Mouse (Mus musculus): ENCODE results near the gene Celf5.

Celf5 gene

GRCm38 (mm10) chr10:81472403-81473002, 10.0 kb downstream of the Celf5 start:
- DNase-seq: peak; percentile 55

- DNase-seq: no peak
These were observed 12.1 kb downstream of the Celf5 start for GRCm38 (mm10) chr10:81470454-81470853.

- DNase-seq: no peak
These were observed 13.3 kb downstream of the Celf5 start for GRCm38 (mm10) chr10:81469253-81469652.

- peak; percentile 2 for DNase-seq
These were observed 14.8 kb downstream of the Celf5 start for GRCm38 (mm10) chr10:81467670-81468235.

GRCm38 (mm10) chr10:81466881-81467280, 15.6 kb downstream of the Celf5 start:
- peak; percentile 12 for DNase-seq

- peak; percentile 2 for DNase-seq
These were observed 16.4 kb downstream of the Celf5 start for GRCm38 (mm10) chr10:81466066-81466465.

- peak; percentile 5 for DNase-seq
These were observed 17.3 kb downstream of the Celf5 start for GRCm38 (mm10) chr10:81465265-81465645.

- peak; percentile 33 for DNase-seq
These were observed 17.9 kb downstream of the Celf5 start for GRCm38 (mm10) chr10:81464405-81465264.

- peak; percentile 3 for DNase-seq
These were observed 19.0 kb downstream of the Celf5 start for GRCm38 (mm10) chr10:81463531-81463930.

GRCm38 (mm10) chr10:81462917-81463316, 19.6 kb downstream of the Celf5 start:
- DNase-seq: peak; percentile 8

- no peak for DNase-seq
These were observed 20.1 kb downstream of the Celf5 start for GRCm38 (mm10) chr10:81462415-81462804.

- peak; percentile 10 for DNase-seq
These were observed 20.7 kb downstream of the Celf5 start for GRCm38 (mm10) chr10:81461673-81462414.

- peak; percentile 8 for DNase-seq
These were observed 21.6 kb downstream of the Celf5 start for GRCm38 (mm10) chr10:81460951-81461350.

- DNase-seq: peak; percentile 28
These were observed 22.0 kb downstream of the Celf5 start for GRCm38 (mm10) chr10:81460471-81460870.

- peak; percentile 4 for DNase-seq
These were observed 23.1 kb downstream of the Celf5 start for GRCm38 (mm10) chr10:81459399-81459798.

GRCm38 (mm10) chr10:81458267-81458666, 24.2 kb downstream of the Celf5 start:
- peak; percentile 9 for DNase-seq

- peak; percentile 4 for DNase-seq
These were observed 24.9 kb downstream of the Celf5 start for GRCm38 (mm10) chr10:81457624-81458023.

GRCm38 (mm10) chr10:81456983-81457563, 25.4 kb downstream of the Celf5 start:
- peak; percentile 7 for DNase-seq

GRCm38 (mm10) chr10:81455181-81455895, 27.2 kb downstream of the Celf5 start, which contains the start of gene Nfic:
Nfic (minus strand) TSS chr10:81455635.
- peak; percentile 3 for DNase-seq

- DNase-seq: no peak
These were observed 28.4 kb downstream of the Celf5 start for GRCm38 (mm10) chr10:81454106-81454505.

- peak; percentile 2 for DNase-seq
These were observed 29.6 kb downstream of the Celf5 start for GRCm38 (mm10) chr10:81452947-81453288.
